8 mouse cellular contexts compared by ENCODE assay signal in genomic region chr15:100469189-100469545, GRCm38 (mm10). TPM values are rescaled to one million over a fixed set of nuclear protein-coding genes. Genes with fewer than 3 reads are reported as not detected.
DNase-seq lines count a peak whose midpoint lies in the region; ATAC-seq and TF ChIP-seq lines count a peak whose summit lies in the region.

No protein-coding gene starts in this region.

- peaks cover 24% of the 10 kb centered on the region for H3K4me1 ChIP-seq in heart, embryonic 13.5 days
- peaks cover 35% of the 10 kb centered on the region for H3K4me1 ChIP-seq in G1E (ENCODE audit: insufficient read depth, low read depth, low read length)
- H3K4me1 ChIP-seq in forebrain, embryonic 16.5 days (replicated peaks; ENCODE audit: control insufficient read depth, insufficient read depth, low read length), result peaks cover 24% of the 10 kb centered on the region

- H3K4me2 ChIP-seq in heart, embryonic 13.5 days, result peak overlapping the region; percentile 96
- peak overlapping the region; percentile 61 for H3K4me2 ChIP-seq in forebrain, embryonic 16.5 days (ENCODE audit: low read length)

- H3K9me3 ChIP-seq in heart, embryonic 13.5 days, result no peaks in the 10 kb centered on the region
- H3K9me3 ChIP-seq in G1E (replicated peaks), result 0 out of 2 replicates have a peak, but pooled peaks cover 2% of the 10 kb centered on the region
- no peaks in the 10 kb centered on the region for H3K9me3 ChIP-seq in forebrain, embryonic 16.5 days (ENCODE audit: control insufficient read depth, low read length)

- ATAC-seq in heart, embryonic 13.5 days (ENCODE audit: extremely low read depth, insufficient number of reproducible peaks, low FRiP score, low TSS enrichment), result no peak
- no peak for ATAC-seq in G1E (ENCODE audit: extremely low read depth, insufficient number of reproducible peaks, low FRiP score, poor library complexity, severe bottlenecking)
- no peak; the same call in 1 of the 2 replicates for ATAC-seq in forebrain, embryonic 16.5 days

- intact Hi-C loops in heart, postnatal 14 days (cut with DNase I), result loop anchor here (2.0 to 5.0 kb wide), 3 partner anchors 26 to 213 kb away; partner anchors contain the start of gene Csrnp2

- DNase-seq in heart, postnatal 14 days, result no peak
- no peak for DNase-seq in G1E (ENCODE audit: low spot score)
- no peak for DNase-seq in left cerebral cortex, adult 8-10 months (ENCODE audit: low spot score in 2 of 2)
- DNase-seq in adrenal gland, adult 18-20 months (ENCODE audit: low spot score in 2 of 2), result no peak
- DNase-seq in layer of hippocampus, adult 8-10 months (ENCODE audit: low spot score in 2 of 2), result no peak

- no peaks in the 10 kb centered on the region for H3K27me3 ChIP-seq in heart, embryonic 13.5 days (replicated peaks)
- H3K27me3 ChIP-seq in G1E (ENCODE audit: insufficient read depth, low read length), result no peaks in the 10 kb centered on the region
- H3K27me3 ChIP-seq in forebrain, embryonic 16.5 days (replicated peaks; ENCODE audit: control insufficient read depth, insufficient read depth, low read length), result no peaks in the 10 kb centered on the region

- WGBS in heart, embryonic 13.5 days, result 0% methylated on average over 19 of the region's 19 CpGs
- under 1% methylated on average over 19 of the region's 19 CpGs for WGBS in forebrain, embryonic 16.5 days
- 2% methylated on average over 19 of the region's 19 CpGs for WGBS in macrophage (ENCODE audit: missing documents)

- no peak for TF ChIP-seq CTCF in G1E (IDR thresholded peaks at IDR 0.05; ENCODE audit: low read depth, low read length)

- H3K27ac ChIP-seq in heart, embryonic 13.5 days (replicated peaks), result peak overlapping the region; percentile 90
- peak overlapping the region; percentile 86 for H3K27ac ChIP-seq in forebrain, embryonic 16.5 days (ENCODE audit: low read length)
- no peak overlapping the region for H3K27ac ChIP-seq in macrophage

- H3K79me2 ChIP-seq in macrophage (ENCODE audit: inconsistent target), result no peaks in the 10 kb centered on the region

- H3K4me3 ChIP-seq in heart, embryonic 13.5 days, result peak overlapping the region; percentile 91
- peak overlapping the region; percentile 90 for H3K4me3 ChIP-seq in G1E (ENCODE audit: low read depth, low read length)
- H3K4me3 ChIP-seq in forebrain, embryonic 16.5 days (replicated peaks; ENCODE audit: low read length), result peak overlapping the region; percentile 74
- H3K4me3 ChIP-seq in macrophage (ENCODE audit: inconsistent target), result peak overlapping the region; percentile 91

- peak overlapping the region; percentile 93 for H3K9ac ChIP-seq in heart, embryonic 13.5 days
- peak overlapping the region; percentile 77 for H3K9ac ChIP-seq in forebrain, embryonic 16.5 days (replicated peaks; ENCODE audit: low read depth, low read length)

- H3K36me3 ChIP-seq in heart, embryonic 13.5 days, result peaks cover 35% of the 10 kb centered on the region
- H3K36me3 ChIP-seq in G1E (replicated peaks) (peaks cover 66% of the 10 kb centered on the region), macrophage (ENCODE audit: inconsistent target) (peaks cover 16% of the 10 kb centered on the region; the same call in 1 of the 2 replicates)
- H3K36me3 ChIP-seq in forebrain, embryonic 16.5 days (ENCODE audit: control insufficient read depth, insufficient read depth), result peaks cover 3% of the 10 kb centered on the region; the same call in 1 of the 2 replicates

RNA-seq across cellular contexts. Expression of gene Letmd1, which starts 0.3 kb away (rescaled TPM):
- 15.3 and 15.8 TPM in 2 replicates for polyA plus RNA-seq in heart, embryonic 13.5 days (2015; fragmentation: Nextera tagmentation; extraction: Ambion mirVana)
- 10 to 100 TPM; 12.8 to 20.4 TPM for total RNA-seq in heart, postnatal 14 days (2021)
- total RNA-seq in G1E (2014; fragmentation: Nextera tagmentation) (55.0 and 55.7 TPM in 2 replicates), G1E (2017) (28.4 and 32.8 TPM in 2 replicates)
- polyA plus RNA-seq in G1E (2012) (54.5 and 60.8 TPM in 2 replicates), macrophage (2018) (34.8 to 38.4 TPM (median 34.8 TPM) in 3 replicates)
- 52.4 and 58.7 TPM in 2 replicates for polyA plus RNA-seq in forebrain, embryonic 16.5 days (2015; fragmentation: Nextera tagmentation; extraction: Ambion mirVana)
- 10 to 100 TPM; 16.6 to 81.6 (median 39.3) TPM for total RNA-seq in macrophage (2018; cell fraction: chromatin; rRNA removed)
- 10 to 100 TPM; 26.6 to 41.2 (median 33.6) TPM for total RNA-seq in macrophage (2018; cell fraction: cytosol; rRNA removed)
- 10 to 100 TPM; 23.2 to 78.2 (median 37.0) TPM for total RNA-seq in macrophage (2018; cell fraction: nucleus; rRNA removed)
- 10 to 100 TPM; 55.3 to 64.5 (median 57.5) TPM for total RNA-seq in left cerebral cortex, adult 8-10 months (2022)
- 100 to 1,000 TPM; 147 to 279 TPM for total RNA-seq in adrenal gland, adult 18-20 months (2021)
- total RNA-seq in layer of hippocampus, adult 8-10 months (2022), result 10 to 100 TPM; 57.2 to 67.6 (median 62.7) TPM

RNA-seq across cellular contexts. Expression of gene Csrnp2, which starts 26.1 kb away (rescaled TPM):
- polyA plus RNA-seq in heart, embryonic 13.5 days (2015; fragmentation: Nextera tagmentation; extraction: Ambion mirVana), result 8.7 and 8.9 TPM in 2 replicates
- total RNA-seq in heart, postnatal 14 days (2021), result 1 to 10 TPM; 3.1 to 3.2 TPM
- total RNA-seq in G1E (2014; fragmentation: Nextera tagmentation) (2.2 and 3.1 TPM in 2 replicates), G1E (2017) (3.7 and 3.8 TPM in 2 replicates)
- polyA plus RNA-seq in G1E (2012) (1.3 and 1.4 TPM in 2 replicates), macrophage (2018) (1.7 to 2.1 TPM (median 1.8 TPM) in 3 replicates)
- 56.3 and 56.9 TPM in 2 replicates for polyA plus RNA-seq in forebrain, embryonic 16.5 days (2015; fragmentation: Nextera tagmentation; extraction: Ambion mirVana)
- 1 to 10 TPM in 17 of 26 experiments, under 1 TPM in 9; 0.41 to 6.4 (median 1.7) TPM for total RNA-seq in macrophage (2018; cell fraction: chromatin; rRNA removed)
- total RNA-seq in macrophage (2018; cell fraction: cytosol; rRNA removed), result 1 to 10 TPM in 22 of 26 experiments, under 1 TPM in 4; 0.61 to 4.1 (median 2.3) TPM
- 1 to 10 TPM in 22 of 26 experiments, under 1 TPM in 4; 0.77 to 6.2 (median 1.9) TPM for total RNA-seq in macrophage (2018; cell fraction: nucleus; rRNA removed)
- total RNA-seq in left cerebral cortex, adult 8-10 months (2022), result 10 to 100 TPM; 29.1 to 31.5 (median 31.2) TPM
- 1 to 10 TPM; 5.3 to 5.5 TPM for total RNA-seq in adrenal gland, adult 18-20 months (2021)
- 10 to 100 TPM; 22.7 to 26.3 (median 24.6) TPM for total RNA-seq in layer of hippocampus, adult 8-10 months (2022)

RNA-seq across cellular contexts. Expression of gene Slc11a2, which starts 44.3 kb away (rescaled TPM):
- polyA plus RNA-seq in heart, embryonic 13.5 days (2015; fragmentation: Nextera tagmentation; extraction: Ambion mirVana), result 12.8 and 13.2 TPM in 2 replicates
- 10 to 100 TPM; 53.6 to 58.2 TPM for total RNA-seq in heart, postnatal 14 days (2021)
- 66.1 and 95.4 TPM in 2 replicates for total RNA-seq in G1E (2014; fragmentation: Nextera tagmentation)
- 34.6 and 35.7 TPM in 2 replicates for total RNA-seq in G1E (2017)
- 4.5 and 5.4 TPM in 2 replicates for polyA plus RNA-seq in G1E (2012)
- polyA plus RNA-seq in forebrain, embryonic 16.5 days (2015; fragmentation: Nextera tagmentation; extraction: Ambion mirVana), result 20.3 and 28.2 TPM in 2 replicates
- total RNA-seq in macrophage (2018; cell fraction: chromatin; rRNA removed), result 100 to 1,000 TPM; 115 to 395 (median 255) TPM
- 100 to 1,000 TPM in 8 of 26 experiments, 10 to 100 TPM in 18; 48.5 to 121 (median 89.8) TPM for total RNA-seq in macrophage (2018; cell fraction: cytosol; rRNA removed)
- 100 to 1,000 TPM in 25 of 26 experiments, 10 to 100 TPM in 1; 95.1 to 370 (median 188) TPM for total RNA-seq in macrophage (2018; cell fraction: nucleus; rRNA removed)
- 39.5 to 63.4 TPM (median 40.8 TPM) in 3 replicates for polyA plus RNA-seq in macrophage (2018)
- 10 to 100 TPM; 47.1 to 69.7 (median 54.5) TPM for total RNA-seq in left cerebral cortex, adult 8-10 months (2022)
- total RNA-seq in adrenal gland, adult 18-20 months (2021), result 100 to 1,000 TPM; 110 to 132 TPM
- total RNA-seq in layer of hippocampus, adult 8-10 months (2022), result 10 to 100 TPM; 54.1 to 68.5 (median 60.4) TPM

RNA-seq across cellular contexts. Expression of gene Gm5475, which starts 47.2 kb away (rescaled TPM):
- polyA plus RNA-seq in heart, embryonic 13.5 days (2015; fragmentation: Nextera tagmentation; extraction: Ambion mirVana), result 0.05 TPM in 1 of 2 replicates, not detected in the other
- not detected for total RNA-seq in heart, postnatal 14 days (2021)
- not detected in 2 replicates for total RNA-seq in G1E (2014; fragmentation: Nextera tagmentation)
- 0.05 and 0.17 TPM in 2 replicates for total RNA-seq in G1E (2017)
- not detected in 2 replicates for polyA plus RNA-seq in G1E (2012)
- polyA plus RNA-seq in forebrain, embryonic 16.5 days (2015; fragmentation: Nextera tagmentation; extraction: Ambion mirVana), result 0.09 TPM in 2 replicates
- total RNA-seq in macrophage (2018; cell fraction: chromatin; rRNA removed), result 1 to 10 TPM in 2 of 26 experiments, under 1 TPM in 14, not detected in 10; 0.25 to 1.3 (median 0.50) TPM
- under 1 TPM in 17 of 26 experiments, not detected in 9; 0.03 to 0.28 (median 0.10) TPM for total RNA-seq in macrophage (2018; cell fraction: cytosol; rRNA removed)
- 1 to 10 TPM in 7 of 26 experiments, under 1 TPM in 16, not detected in 3; 0.29 to 2.7 (median 0.68) TPM for total RNA-seq in macrophage (2018; cell fraction: nucleus; rRNA removed)
- not detected in 3 replicates for polyA plus RNA-seq in macrophage (2018)
- under 1 TPM in 1 of 4 experiments, not detected in 3; 0.15 TPM for total RNA-seq in left cerebral cortex, adult 8-10 months (2022)
- total RNA-seq in adrenal gland, adult 18-20 months (2021), result not detected
- not detected for total RNA-seq in layer of hippocampus, adult 8-10 months (2022)
